Mouse (Mus musculus): ENCODE measurements around the gene Ifrd1. TPM values are rescaled to one million over a fixed set of nuclear protein-coding genes. Genes with fewer than 3 reads are reported as not detected.
A peak's percentile ranks its signal among the peaks of the same experiment; 100 is the strongest.
"Not testable (repeated sequence)": the region's sequence is repeated elsewhere in the genome, so short reads cannot be mapped to it uniquely, and the experiment has no call there.

Gene Ifrd1
- polyA plus RNA-seq, 1 experiment from 2014 or later: 108 TPM

- H3K36me3 ChIP-seq: peaks cover 12% of the 10 kb centered on the region
- H3K4me2 ChIP-seq (replicated peaks): no peak overlapping the region
- no peak overlapping the region for H3K9ac ChIP-seq
- ATAC-seq (ENCODE audit: insufficient number of reproducible peaks, low FRiP score, low TSS enrichment, low read depth): no peak
- no peaks in the 10 kb centered on the region for H3K27me3 ChIP-seq
- no peaks in the 10 kb centered on the region for H3K9me3 ChIP-seq (replicated peaks)
- H3K4me3 ChIP-seq (replicated peaks): no peak overlapping the region
- H3K27ac ChIP-seq (replicated peaks): no peak overlapping the region
- WGBS: 89% methylated on average over 5 of the region's 5 CpGs
- H3K4me1 ChIP-seq: no peaks in the 10 kb centered on the region
Measured at GRCm38 (mm10) chr12:40198019-40198418, 50.3 kb downstream of the Ifrd1 start.

- no peaks in the 10 kb centered on the region for H3K4me1 ChIP-seq
- no peaks in the 10 kb centered on the region for H3K27me3 ChIP-seq
Measured at GRCm38 (mm10) chr12:40197511-40197910, 50.8 kb downstream of the Ifrd1 start.

GRCm38 (mm10) chr12:40185474-40185873 lies 62.8 kb downstream of the Ifrd1 start:
- no peaks in the 10 kb centered on the region for H3K4me1 ChIP-seq
- no peak overlapping the region for H3K27ac ChIP-seq (replicated peaks)
- ATAC-seq (ENCODE audit: insufficient number of reproducible peaks, low FRiP score, low TSS enrichment, low read depth): no peak
- no peaks in the 10 kb centered on the region for H3K27me3 ChIP-seq
- no peak overlapping the region for H3K9ac ChIP-seq
- no peak overlapping the region for H3K4me2 ChIP-seq (replicated peaks)
- H3K4me3 ChIP-seq (replicated peaks): no peak overlapping the region
- no peaks in the 10 kb centered on the region for H3K9me3 ChIP-seq (replicated peaks)
- H3K36me3 ChIP-seq: no peaks in the 10 kb centered on the region
- 82% methylated on average over 3 of the region's 3 CpGs for WGBS

More at GRCm38 (mm10) chr12:40197511-40197910, 50.8 kb downstream of the Ifrd1 start:
- Histone ChIP-seq H3K36me3 (peaks cover 8% of the 10 kb centered on the region), H3K9me3 (replicated peaks) (no peaks in the 10 kb centered on the region), H3K9ac (no peak overlapping the region), H3K4me3 (replicated peaks) (no peak overlapping the region), H3K4me2 (replicated peaks) (no peak overlapping the region), H3K27ac (replicated peaks) (no peak overlapping the region)
- ATAC-seq (ENCODE audit: insufficient number of reproducible peaks, low FRiP score, low TSS enrichment, low read depth): no peak

- H3K9ac ChIP-seq: no peak overlapping the region
- 0 out of 2 replicates have a peak, but pooled peaks cover 3% of the 10 kb centered on the region for H3K9me3 ChIP-seq (replicated peaks)
- no peaks in the 10 kb centered on the region for H3K36me3 ChIP-seq
- no peaks in the 10 kb centered on the region for H3K4me1 ChIP-seq
- WGBS: 63% methylated on average over 6 of the region's 6 CpGs
- H3K27ac ChIP-seq (replicated peaks): no peak overlapping the region
- H3K27me3 ChIP-seq: no peaks in the 10 kb centered on the region
- no peak overlapping the region for H3K4me3 ChIP-seq (replicated peaks)
- H3K4me2 ChIP-seq (replicated peaks): no peak overlapping the region
- no peak for ATAC-seq (ENCODE audit: insufficient number of reproducible peaks, low FRiP score, low TSS enrichment, low read depth)
Measured at GRCm38 (mm10) chr12:40177089-40177488, 71.2 kb downstream of the Ifrd1 start.

- ATAC-seq (ENCODE audit: insufficient number of reproducible peaks, low FRiP score, low TSS enrichment, low read depth): no peak
- Histone ChIP-seq H3K27ac (replicated peaks) (no peak overlapping the region), H3K9me3 (replicated peaks) (0 out of 2 replicates have a peak, but pooled peaks cover 3% of the 10 kb centered on the region), H3K4me1 (no peaks in the 10 kb centered on the region), H3K4me3 (replicated peaks) (no peak overlapping the region), H3K4me2 (replicated peaks) (no peak overlapping the region), H3K36me3 (no peaks in the 10 kb centered on the region), H3K27me3 (no peaks in the 10 kb centered on the region), H3K9ac (no peak overlapping the region)
- WGBS: 64% methylated on average over 2 of the region's 2 CpGs
Measured at GRCm38 (mm10) chr12:40176158-40176557, 72.1 kb downstream of the Ifrd1 start.

- not testable (repeated sequence) for H3K4me3 ChIP-seq (replicated peaks); H3K9ac ChIP-seq; H3K4me1 ChIP-seq; ATAC-seq (ENCODE audit: insufficient number of reproducible peaks, low FRiP score, low TSS enrichment, low read depth); H3K27ac ChIP-seq (replicated peaks); H3K4me2 ChIP-seq (replicated peaks); H3K9me3 ChIP-seq (replicated peaks); H3K36me3 ChIP-seq; H3K27me3 ChIP-seq
- WGBS: 30% methylated on average over 1 of the region's 1 CpGs
Measured at GRCm38 (mm10) chr12:40175171-40175570, 73.1 kb downstream of the Ifrd1 start.

GRCm38 (mm10) chr12:40171637-40172036 lies 76.7 kb downstream of the Ifrd1 start:
- Histone ChIP-seq H3K36me3 (no peaks in the 10 kb centered on the region), H3K9me3 (replicated peaks) (no peaks in the 10 kb centered on the region), H3K9ac (no peak overlapping the region), H3K4me1 (no peaks in the 10 kb centered on the region), H3K27me3 (no peaks in the 10 kb centered on the region), H3K27ac (replicated peaks) (no peak overlapping the region), H3K4me2 (replicated peaks) (no peak overlapping the region), H3K4me3 (replicated peaks) (no peak overlapping the region)
- ATAC-seq (ENCODE audit: insufficient number of reproducible peaks, low FRiP score, low TSS enrichment, low read depth): no peak
- 81% methylated on average over 2 of the region's 2 CpGs for WGBS

GRCm38 (mm10) chr12:40169675-40170074 lies 78.6 kb downstream of the Ifrd1 start:
- Histone ChIP-seq H3K36me3 (no peaks in the 10 kb centered on the region), H3K4me1 (no peaks in the 10 kb centered on the region), H3K4me3 (replicated peaks) (no peak overlapping the region), H3K4me2 (replicated peaks) (no peak overlapping the region), H3K9me3 (replicated peaks) (no peaks in the 10 kb centered on the region), H3K27me3 (no peaks in the 10 kb centered on the region), H3K9ac (no peak overlapping the region), H3K27ac (replicated peaks) (no peak overlapping the region)
- no peak for ATAC-seq (ENCODE audit: insufficient number of reproducible peaks, low FRiP score, low TSS enrichment, low read depth)
- WGBS: 94% methylated on average over 1 of the region's 1 CpGs

GRCm38 (mm10) chr12:40164621-40165020 lies 83.7 kb downstream of the Ifrd1 start:
- no peaks in the 10 kb centered on the region for H3K9me3 ChIP-seq (replicated peaks)
- no peaks in the 10 kb centered on the region for H3K4me1 ChIP-seq
- H3K4me3 ChIP-seq (replicated peaks): no peak overlapping the region
- no peak overlapping the region for H3K4me2 ChIP-seq (replicated peaks)
- no peaks in the 10 kb centered on the region for H3K36me3 ChIP-seq
- no peak for ATAC-seq (ENCODE audit: insufficient number of reproducible peaks, low FRiP score, low TSS enrichment, low read depth)
- no peak overlapping the region for H3K9ac ChIP-seq
- no peak overlapping the region for H3K27ac ChIP-seq (replicated peaks)
- no peaks in the 10 kb centered on the region for H3K27me3 ChIP-seq
- WGBS: 6% methylated on average over 2 of the region's 2 CpGs

- no peaks in the 10 kb centered on the region for H3K4me1 ChIP-seq
- H3K9me3 ChIP-seq (replicated peaks): no peaks in the 10 kb centered on the region
- H3K4me3 ChIP-seq (replicated peaks): no peak overlapping the region
- H3K9ac ChIP-seq: no peak overlapping the region
- no peak for ATAC-seq (ENCODE audit: insufficient number of reproducible peaks, low FRiP score, low TSS enrichment, low read depth)
- WGBS: 67% methylated on average over 2 of the region's 2 CpGs
- no peaks in the 10 kb centered on the region for H3K27me3 ChIP-seq
- H3K27ac ChIP-seq (replicated peaks): no peak overlapping the region
- no peak overlapping the region for H3K4me2 ChIP-seq (replicated peaks)
- H3K36me3 ChIP-seq: no peaks in the 10 kb centered on the region
Measured at GRCm38 (mm10) chr12:40160777-40161176, 87.5 kb downstream of the Ifrd1 start.

- Histone ChIP-seq H3K27me3 (no peaks in the 10 kb centered on the region), H3K4me3 (replicated peaks) (no peak overlapping the region), H3K9ac (no peak overlapping the region), H3K9me3 (replicated peaks) (no peaks in the 10 kb centered on the region), H3K27ac (replicated peaks) (no peak overlapping the region), H3K36me3 (no peaks in the 10 kb centered on the region), H3K4me2 (replicated peaks) (no peak overlapping the region), H3K4me1 (0 out of 2 replicates have a peak, but pooled peaks cover 6% of the 10 kb centered on the region)
- 89% methylated on average over 6 of the region's 6 CpGs for WGBS
- no peak for ATAC-seq (ENCODE audit: insufficient number of reproducible peaks, low FRiP score, low TSS enrichment, low read depth)
Measured at GRCm38 (mm10) chr12:40154188-40154587, 94.1 kb downstream of the Ifrd1 start.

- Histone ChIP-seq H3K9ac (no peak overlapping the region), H3K4me1 (0 out of 2 replicates have a peak, but pooled peaks cover 6% of the 10 kb centered on the region), H3K36me3 (no peaks in the 10 kb centered on the region), H3K4me3 (replicated peaks) (no peak overlapping the region), H3K9me3 (replicated peaks) (no peaks in the 10 kb centered on the region), H3K4me2 (replicated peaks) (no peak overlapping the region), H3K27me3 (no peaks in the 10 kb centered on the region), H3K27ac (replicated peaks) (no peak overlapping the region)
- peak; percentile 47; the same call in 1 of the 2 replicates for ATAC-seq (ENCODE audit: insufficient number of reproducible peaks, low FRiP score, low TSS enrichment, low read depth)
- 37% methylated on average over 8 of the region's 8 CpGs for WGBS
Measured at GRCm38 (mm10) chr12:40152353-40153069, 95.8 kb downstream of the Ifrd1 start.
